Mouse (Mus musculus) midbrain, embryonic 14.5 days (tissue): ENCODE measurements at regions not wholly inside any gene's neighbourhood (a gene's known extent, or its start where the extent isn't known, plus 50 kb on each side); places are given as distances from the start of the nearest gene placed in this dataset.
A peak's percentile ranks its signal among the peaks of the same experiment; 100 is the strongest.

Experiments used
- ATAC-seq: fragments of 200-750 bp; cut with Nextera tagmentation; 2 replicates; pipeline ENCODE4 v1.8.0; 2017; ENCODE audit warnings: moderate number of reproducible peaks, moderate library complexity; ENCODE audit not compliant: low FRiP score, low TSS enrichment
- DNase-seq: peaks from one replicate; pipeline ENCODE4 v3.0.0-alpha.2; 2015
- H3K27ac ChIP-seq: fragments of 300-500 bp; sonication (generic); replicated peaks from 2 replicates; pipeline ENCODE4 v1.5.1; 2014; ENCODE audit warnings: mild to moderate bottlenecking, low read depth, low read length, moderate library complexity
- H3K27me3 ChIP-seq: fragments of 300-500 bp; sonication (generic); 2 replicates; pipeline ENCODE4 v1.6.1; 2014; ENCODE audit warnings: low read length, control low read depth, mixed read lengths; ENCODE audit not compliant: control insufficient read depth, insufficient read depth
- H3K36me3 ChIP-seq: fragments of 300-500 bp; sonication (generic); 2 replicates; pipeline ENCODE4 v1.6.1; 2014; ENCODE audit warnings: low read length, control low read depth; ENCODE audit not compliant: control insufficient read depth, insufficient read depth
- H3K4me1 ChIP-seq: fragments of 300-500 bp; sonication (generic); 2 replicates; pipeline ENCODE4 v1.6.1; 2014; ENCODE audit warnings: mild to moderate bottlenecking, antibody characterized with exemption, low read length, control low read depth; ENCODE audit not compliant: control insufficient read depth, insufficient read depth
- H3K4me2 ChIP-seq: fragments of 300-500 bp; sonication (generic); 2 replicates; pipeline ENCODE4 v1.6.1; 2014; ENCODE audit warnings: mild to moderate bottlenecking, low read length, moderate library complexity
- H3K4me3 ChIP-seq: fragments of 300-500 bp; sonication (generic); replicated peaks from 2 replicates; pipeline ENCODE4 v1.5.1; 2014; ENCODE audit warnings: low read depth, low read length
- H3K9ac ChIP-seq: fragments of 300-500 bp; sonication (generic); replicated peaks from 2 replicates; pipeline ENCODE4 v1.6.1; 2014; ENCODE audit warnings: mild to moderate bottlenecking, low read length, moderate library complexity
- H3K9me3 ChIP-seq: fragments of 300-500 bp; sonication (generic); 2 replicates; pipeline ENCODE4 v1.6.1; 2016; ENCODE audit warnings: low read length, control low read depth, mixed read lengths; ENCODE audit not compliant: control insufficient read depth
- WGBS: fragments of 180-500 bp; shearing (Covaris S2); extraction: QIAGEN DNeasy Blood & Tissue Kit; methylation state at CpG from one replicate; pipeline ENCODE4 v1.1.7; 2014; 5-methylcytosine and 5-hydroxymethylcytosine counted together

DNA sequence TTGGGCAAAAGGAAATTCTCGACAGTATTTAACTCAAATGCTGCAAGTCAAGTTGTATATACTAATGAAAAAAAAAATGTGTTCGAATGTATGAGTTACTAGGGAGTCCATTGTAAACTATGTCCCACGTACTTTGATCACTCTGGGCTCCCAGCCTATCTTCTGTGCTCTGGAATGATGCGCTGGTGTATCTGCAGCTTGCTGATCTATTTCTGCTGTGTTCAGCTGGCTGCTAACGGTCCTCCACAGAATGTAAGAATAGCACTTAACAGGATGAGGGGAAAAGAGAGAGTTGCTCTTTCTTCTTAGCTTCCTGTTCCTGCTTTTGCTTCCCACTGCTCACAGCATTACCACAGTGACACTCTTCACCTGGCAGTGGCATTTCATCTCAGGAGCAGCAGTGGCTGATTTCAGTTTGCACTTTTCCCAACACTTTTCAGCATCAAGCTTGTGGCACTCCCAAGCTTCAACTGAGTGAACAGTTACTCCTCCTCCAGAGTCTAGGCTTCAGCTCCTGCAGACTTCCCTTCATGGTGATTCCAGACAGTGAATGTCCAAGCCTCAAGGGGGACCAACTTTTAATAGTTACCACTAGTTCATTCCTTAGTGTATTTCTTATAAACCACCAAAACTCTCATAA lies 425.9 kb downstream of the Arap2 start:
- Histone ChIP-seq H3K27me3 (no peaks in the 10 kb centered on the region), H3K4me1 (no peaks in the 10 kb centered on the region), H3K9ac (no peak overlapping the region), H3K9me3 (no peaks in the 10 kb centered on the region), H3K27ac (no peak overlapping the region), H3K36me3 (no peaks in the 10 kb centered on the region), H3K4me2 (no peak overlapping the region), H3K4me3 (no peak overlapping the region)
- DNase-seq (no peak), ATAC-seq (no peak)
- 86% methylated on average over 5 of the region's 5 CpGs for WGBS

- H3K9ac ChIP-seq: no peak overlapping the region
These were observed 445.3 kb downstream of the Arap2 start for GRCm38 (mm10) chr5:62320682-62321081.

DNA sequence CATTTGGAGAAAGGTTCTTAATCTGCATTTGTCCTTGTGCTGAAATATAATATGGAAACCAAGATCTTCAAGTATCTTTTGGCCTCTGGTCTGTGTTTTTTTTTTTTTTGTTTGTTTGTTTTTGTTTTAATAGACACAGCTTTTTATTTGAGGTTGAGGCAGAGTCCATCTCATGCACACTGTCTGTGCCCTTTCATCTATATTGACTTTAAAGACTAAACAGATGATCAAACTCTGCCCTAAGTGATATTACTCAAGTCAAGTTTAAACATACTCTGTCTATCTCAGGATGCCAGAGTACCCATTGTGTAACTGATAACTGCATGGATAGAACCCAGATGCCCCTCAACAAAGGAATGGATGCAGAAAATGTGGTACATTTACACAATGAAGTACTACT lies 460.4 kb downstream of the Arap2 start:
- Histone ChIP-seq H3K4me2 (no peak overlapping the region), H3K36me3 (no peaks in the 10 kb centered on the region), H3K27me3 (no peaks in the 10 kb centered on the region), H3K9ac (no peak overlapping the region), H3K27ac (no peak overlapping the region), H3K4me1 (no peaks in the 10 kb centered on the region), H3K9me3 (no peaks in the 10 kb centered on the region), H3K4me3 (no peak overlapping the region)
- DNase-seq (no peak), ATAC-seq (no peak)

More at GRCm38 (mm10) chr5:62320682-62321081, 445.3 kb downstream of the Arap2 start:
- WGBS: 39% methylated on average over 2 of the region's 2 CpGs
- peak; percentile 45 for DNase-seq
- Histone ChIP-seq H3K36me3 (no peaks in the 10 kb centered on the region), H3K27me3 (no peaks in the 10 kb centered on the region), H3K4me2 (no peak overlapping the region), H3K4me1 (no peaks in the 10 kb centered on the region), H3K9me3 (no peaks in the 10 kb centered on the region), H3K27ac (no peak overlapping the region), H3K4me3 (no peak overlapping the region)
- peak; percentile 53; the same call in 1 of the 2 replicates for ATAC-seq

GRCm38 (mm10) chr5:62296858-62297257 lies 469.1 kb downstream of the Arap2 start:
- Histone ChIP-seq H3K27ac (no peak overlapping the region), H3K9me3 (peaks cover 7% of the 10 kb centered on the region), H3K36me3 (no peaks in the 10 kb centered on the region), H3K4me3 (no peak overlapping the region), H3K9ac (no peak overlapping the region), H3K27me3 (no peaks in the 10 kb centered on the region), H3K4me2 (no peak overlapping the region), H3K4me1 (no peaks in the 10 kb centered on the region)
- ATAC-seq (no peak), DNase-seq (no peak)
- 70% methylated on average over 1 of the region's 1 CpGs for WGBS
